Mouse (Mus musculus): ENCODE measurements around the gene Phospho1.

Gene Phospho1

DNA sequence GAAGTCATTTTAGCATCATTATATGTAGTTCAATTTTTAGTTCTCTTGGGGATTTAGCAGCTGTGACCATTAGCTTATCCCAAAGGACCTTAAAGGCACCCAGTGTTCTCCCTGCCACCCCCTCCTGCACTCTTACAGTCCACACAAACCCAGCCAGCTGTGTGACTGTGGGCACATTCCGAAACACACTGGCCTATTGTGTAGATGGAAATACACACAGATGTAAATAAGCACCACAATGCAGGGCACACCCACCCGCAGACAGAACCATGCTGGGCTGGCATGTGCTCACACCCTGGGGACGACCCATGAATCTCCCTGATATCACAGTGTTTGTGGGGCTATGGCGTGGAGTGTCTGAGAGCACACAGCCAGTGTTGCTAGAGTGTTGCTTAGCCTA, 12.1 kb upstream of the Phospho1 start:
- DNase-seq (ENCODE audit: low spot score in 2 of 2): no peak

DNA sequence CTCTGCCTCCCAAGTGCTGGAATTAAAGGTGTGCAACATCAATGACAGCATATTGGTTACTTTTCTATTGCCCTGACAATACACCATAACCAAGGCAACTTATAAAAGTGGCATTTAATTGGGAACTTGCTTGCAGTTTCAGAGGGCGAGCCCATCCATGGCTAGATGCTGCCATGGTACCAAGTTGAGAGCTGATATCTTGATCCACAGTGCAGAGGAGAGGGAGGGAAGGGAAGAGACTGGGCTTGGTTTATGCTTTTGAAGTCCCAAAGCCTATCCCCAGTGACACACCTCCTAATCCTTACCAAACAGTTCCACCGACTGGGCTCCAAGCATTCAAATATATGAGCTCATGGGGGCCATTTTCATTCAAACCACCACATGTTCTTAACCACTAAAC, 10.2 kb upstream of the Phospho1 start:
- no peak for DNase-seq (ENCODE audit: low spot score in 2 of 2)

DNA sequence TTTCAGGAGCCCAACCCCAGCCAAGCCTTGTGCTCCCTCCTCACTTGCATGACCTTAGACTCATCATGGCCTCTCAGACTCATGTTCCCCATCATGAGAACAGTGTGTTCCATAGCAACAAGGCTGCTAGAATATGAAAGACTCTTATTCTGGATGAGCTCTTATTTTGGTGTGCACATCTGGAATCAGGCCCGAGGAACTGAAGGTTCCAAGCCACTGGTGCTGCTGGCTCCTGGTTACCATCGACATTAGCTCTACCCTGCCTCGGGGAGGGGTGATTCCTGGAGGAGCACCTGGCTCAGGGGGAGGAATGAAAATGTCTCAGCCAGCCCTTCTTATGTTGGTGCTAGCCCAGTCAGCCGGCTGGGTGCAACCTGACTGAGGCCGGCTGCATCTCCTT, 9.4 kb upstream of the Phospho1 start:
- no peak for DNase-seq (ENCODE audit: low spot score in 2 of 2)

DNA sequence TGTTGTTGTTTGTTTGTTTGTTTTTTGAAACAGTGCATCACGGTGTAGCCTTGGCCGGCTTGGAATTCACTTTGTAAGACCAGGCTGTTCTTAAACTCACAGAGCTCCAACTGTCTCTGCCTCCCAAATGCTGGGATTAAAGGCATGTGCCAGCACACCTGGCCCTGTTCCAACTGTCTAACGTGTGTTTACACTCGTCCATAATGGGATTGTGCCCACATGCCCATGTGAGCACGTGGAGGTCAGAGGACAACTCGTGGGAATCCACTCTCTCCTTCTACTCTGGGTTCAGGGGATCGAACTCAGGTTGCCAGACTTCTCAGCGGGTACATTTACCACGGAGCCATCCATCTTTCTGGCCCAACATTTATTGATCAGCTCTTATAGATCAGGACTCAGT, 8.9 kb upstream of the Phospho1 start:
- no peak for DNase-seq (ENCODE audit: low spot score in 2 of 2)

DNA sequence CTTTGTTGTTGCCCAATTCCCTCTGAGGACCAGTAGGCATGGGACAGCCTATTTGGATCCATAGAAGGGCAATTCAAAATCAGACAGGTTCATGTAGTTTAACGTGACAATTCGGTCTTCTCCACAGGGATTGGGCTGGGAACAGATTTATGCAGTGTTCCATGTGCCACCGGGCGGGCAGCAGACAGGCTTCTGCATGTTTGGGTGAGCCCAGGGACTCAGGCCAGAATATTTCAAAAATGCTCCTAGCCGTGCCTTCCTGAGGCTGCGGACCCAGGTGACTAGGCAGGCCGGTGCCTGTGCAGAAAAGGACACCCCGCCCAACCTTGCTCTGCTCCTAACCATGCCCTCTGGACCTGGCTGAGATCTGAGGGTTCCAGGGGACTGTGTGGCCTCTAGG, 5.2 kb upstream of the Phospho1 start:
- DNase-seq (ENCODE audit: low spot score in 2 of 2): no peak

DNA sequence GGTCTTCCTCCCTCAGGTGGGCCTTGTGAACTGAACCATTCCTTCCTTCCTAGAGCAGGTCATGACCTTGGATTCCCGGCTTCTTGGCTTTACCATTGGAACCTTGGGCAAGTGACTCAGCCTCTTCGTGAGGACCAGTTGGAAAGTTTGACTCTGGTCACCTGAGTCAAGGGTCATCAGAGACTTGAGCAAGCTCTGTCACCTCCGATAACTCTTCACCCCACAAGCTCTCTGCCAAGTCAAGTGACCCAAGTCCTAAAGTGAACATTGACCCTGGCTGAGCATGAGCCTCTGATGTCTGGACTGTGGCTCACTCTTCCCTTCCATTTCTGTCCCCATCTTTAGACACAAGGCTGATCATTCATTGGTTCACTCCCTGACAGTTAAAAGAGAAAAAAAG, 2.8 kb upstream of the Phospho1 start:
- no peak for DNase-seq (ENCODE audit: low spot score in 2 of 2)

DNA sequence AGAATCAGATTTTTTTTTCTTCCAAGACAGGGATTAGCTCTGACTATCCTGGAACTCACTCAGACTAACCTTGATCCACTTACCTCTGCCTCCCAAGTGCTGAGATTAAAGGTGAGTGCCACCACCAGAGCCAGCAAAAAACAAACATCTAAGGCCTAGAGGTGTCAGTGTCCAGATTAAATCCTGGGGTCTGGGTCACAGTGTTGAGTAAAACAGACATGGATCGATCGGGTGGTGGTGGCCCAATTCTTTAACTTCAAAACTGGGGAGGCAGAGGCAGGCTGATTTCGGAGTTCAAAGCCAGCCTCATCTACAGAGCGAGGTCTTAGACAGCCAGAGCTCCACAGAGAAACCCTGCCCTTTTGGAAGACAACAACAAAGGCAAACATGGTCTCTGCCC, 1.9 kb upstream of the Phospho1 start:
- DNase-seq (ENCODE audit: low spot score in 2 of 2): no peak

DNA sequence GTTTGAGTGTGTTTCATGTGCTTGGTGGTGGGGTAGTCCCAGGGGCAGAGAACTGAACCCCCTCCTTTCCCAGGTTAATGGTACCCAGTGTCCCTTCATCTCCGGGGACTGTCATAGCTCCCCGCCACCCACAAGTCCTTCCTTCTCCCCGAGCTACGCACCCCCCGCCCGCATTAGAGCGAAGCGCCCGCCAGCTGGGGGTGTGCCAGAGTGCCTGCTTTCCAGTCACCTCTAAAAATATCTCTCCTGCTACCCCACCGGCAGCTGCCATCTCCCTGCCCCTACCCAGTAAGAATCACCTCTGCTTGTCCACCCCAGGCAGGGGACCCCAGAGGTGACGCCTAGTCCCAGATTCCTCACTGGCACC, 561 bp downstream of the Phospho1 start:
- DNase-seq (ENCODE audit: low spot score in 2 of 2): peak; percentile 72 to 85

DNA sequence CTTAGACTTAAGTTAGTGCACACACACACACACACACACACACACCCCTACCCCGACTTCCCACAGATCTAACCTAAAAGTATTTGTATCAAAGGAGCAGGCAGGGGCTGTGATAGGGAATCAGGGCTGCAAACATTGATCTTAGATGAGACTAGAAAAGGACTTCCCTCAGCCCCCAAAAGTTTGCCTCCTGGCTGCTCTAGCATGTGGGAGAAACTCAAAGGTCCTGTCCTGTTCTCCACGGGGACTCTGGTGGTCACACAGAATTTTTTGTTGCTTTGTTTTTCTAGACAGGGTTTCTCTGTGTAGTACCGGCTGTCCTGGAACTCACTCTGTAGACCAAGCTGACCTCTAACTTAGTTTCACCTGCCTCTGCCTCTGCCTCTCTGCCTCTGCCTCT, 1.3 kb downstream of the Phospho1 start:
- no peak for DNase-seq (ENCODE audit: low spot score in 2 of 2)

DNA sequence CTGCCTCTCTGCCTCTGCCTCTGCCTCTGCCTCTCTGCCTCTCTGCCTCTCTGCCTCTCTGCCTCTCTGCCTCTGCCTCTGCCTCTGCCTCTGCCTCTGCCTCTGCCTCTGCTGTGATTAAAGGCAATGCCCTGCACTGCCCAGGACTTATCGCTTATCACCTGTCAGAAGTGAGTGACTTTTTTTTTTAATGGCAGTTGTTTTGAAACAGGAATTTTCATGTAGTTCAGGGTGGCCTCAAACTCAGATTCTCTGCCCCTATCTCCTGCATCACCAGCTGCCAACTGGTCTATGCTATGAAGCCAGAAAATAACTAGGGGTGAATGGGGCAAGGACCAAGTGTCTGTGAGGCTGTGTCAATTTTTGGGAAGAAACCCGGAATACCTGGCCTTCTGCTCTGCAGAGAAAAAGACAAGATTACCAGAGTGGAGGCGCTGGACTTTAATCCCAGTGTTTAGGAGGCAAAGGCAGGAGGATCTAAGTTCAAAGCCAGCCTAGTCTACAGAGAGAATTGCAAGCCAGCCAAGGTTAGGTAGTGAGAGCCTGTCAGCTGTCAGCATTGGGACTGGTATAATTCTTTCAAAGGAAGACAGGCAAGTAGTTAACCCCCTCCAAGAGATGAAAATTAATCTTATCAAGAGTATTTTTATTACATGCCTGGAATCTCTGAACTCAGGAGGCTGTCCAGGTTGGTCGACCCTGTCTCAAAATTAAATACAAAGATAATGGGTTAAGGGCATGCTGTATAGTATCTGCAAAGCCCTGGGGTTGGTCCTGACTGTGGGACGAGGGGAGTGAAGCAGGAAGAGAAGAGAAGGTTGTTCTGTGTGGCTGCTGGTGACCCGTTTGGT, 2.2 kb downstream of the Phospho1 start:
- DNase-seq (ENCODE audit: low spot score in 2 of 2): no peak

DNA sequence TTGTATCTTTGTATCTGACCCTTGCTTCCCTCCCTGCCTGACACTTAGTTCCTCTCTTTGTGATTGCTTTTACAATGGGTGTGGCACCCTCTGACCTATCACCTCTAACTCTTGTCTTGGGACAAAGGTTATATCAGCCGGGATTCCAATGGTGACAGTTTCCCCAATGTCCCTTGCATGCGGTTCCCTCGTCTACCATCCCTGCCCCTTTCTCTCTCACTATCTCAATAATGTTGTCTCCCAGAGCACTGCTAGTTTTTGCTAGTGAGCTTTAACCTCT, 2.8 kb downstream of the Phospho1 start:
- DNase-seq (ENCODE audit: low spot score in 2 of 2): no peak

DNA sequence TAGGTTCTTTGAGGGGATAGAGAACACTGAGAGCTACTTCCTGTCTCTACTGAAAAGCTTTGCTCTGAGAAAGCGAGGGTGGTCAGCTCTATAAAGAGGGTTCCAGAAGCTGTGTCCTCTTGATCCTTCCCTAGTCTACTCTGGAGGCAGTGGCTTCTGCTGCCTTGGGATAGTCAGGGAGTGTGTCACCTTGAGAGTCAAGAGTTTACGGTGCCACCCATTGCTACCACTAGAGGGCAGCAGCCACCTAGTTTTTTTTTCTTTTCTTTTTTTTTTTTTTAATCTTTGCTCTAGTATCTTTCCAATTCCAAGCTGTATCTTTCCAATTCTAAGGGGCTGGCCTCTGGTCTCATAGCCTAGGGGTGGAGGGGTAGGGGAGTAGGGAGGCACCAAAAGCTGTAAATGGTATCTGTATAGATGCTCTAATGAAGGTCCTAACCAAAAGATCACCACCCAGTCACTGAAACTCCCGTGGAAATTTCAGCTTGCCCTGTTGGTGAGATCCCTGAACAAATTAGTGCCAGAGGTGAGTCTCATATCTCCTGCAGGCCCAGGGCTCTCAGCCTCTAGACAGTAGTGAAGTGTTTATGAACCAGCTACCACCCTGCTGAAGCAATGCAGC, 3.3 kb downstream of the Phospho1 start:
- DNase-seq (ENCODE audit: low spot score in 2 of 2): peak in 1 of 2 experiments; percentile 74

DNA sequence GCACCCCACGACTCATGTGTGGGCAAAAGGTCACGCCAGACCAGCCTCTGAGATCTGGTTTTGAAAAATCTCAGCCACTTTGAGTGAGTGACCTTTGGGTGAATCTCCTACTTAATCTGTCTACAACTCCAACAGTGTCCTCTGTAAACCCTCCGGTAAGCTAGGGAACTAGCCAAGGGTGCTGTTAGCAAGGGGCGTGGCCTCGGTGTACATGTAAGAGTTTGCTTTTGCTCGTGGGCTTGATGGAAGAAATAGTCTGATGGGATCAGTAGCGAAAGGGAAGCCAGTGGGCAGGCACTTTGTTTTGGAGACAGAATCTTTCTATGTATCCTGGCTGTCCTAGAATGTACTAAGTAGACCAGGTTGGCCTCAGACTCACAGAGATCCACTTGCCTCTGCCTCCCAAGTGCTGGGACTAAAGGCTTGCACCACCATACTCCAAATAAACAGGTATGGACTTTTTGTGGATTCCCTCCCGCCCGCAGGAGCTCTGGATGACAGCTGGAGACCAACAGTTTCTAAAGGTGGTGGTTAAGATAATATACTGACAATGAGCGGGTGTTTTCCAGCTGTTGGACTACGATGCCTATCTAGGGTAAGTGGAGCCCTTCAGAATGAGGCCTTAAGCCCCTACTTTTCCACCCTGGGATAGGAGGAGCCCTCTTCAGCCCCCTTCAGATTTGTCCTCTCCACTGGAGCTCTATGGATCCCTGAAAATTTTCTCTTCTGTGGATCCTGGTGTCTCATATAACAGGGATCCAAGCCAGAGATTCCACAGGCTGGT, 4.1 kb downstream of the Phospho1 start:
- DNase-seq (ENCODE audit: low spot score in 2 of 2): no peak

DNA sequence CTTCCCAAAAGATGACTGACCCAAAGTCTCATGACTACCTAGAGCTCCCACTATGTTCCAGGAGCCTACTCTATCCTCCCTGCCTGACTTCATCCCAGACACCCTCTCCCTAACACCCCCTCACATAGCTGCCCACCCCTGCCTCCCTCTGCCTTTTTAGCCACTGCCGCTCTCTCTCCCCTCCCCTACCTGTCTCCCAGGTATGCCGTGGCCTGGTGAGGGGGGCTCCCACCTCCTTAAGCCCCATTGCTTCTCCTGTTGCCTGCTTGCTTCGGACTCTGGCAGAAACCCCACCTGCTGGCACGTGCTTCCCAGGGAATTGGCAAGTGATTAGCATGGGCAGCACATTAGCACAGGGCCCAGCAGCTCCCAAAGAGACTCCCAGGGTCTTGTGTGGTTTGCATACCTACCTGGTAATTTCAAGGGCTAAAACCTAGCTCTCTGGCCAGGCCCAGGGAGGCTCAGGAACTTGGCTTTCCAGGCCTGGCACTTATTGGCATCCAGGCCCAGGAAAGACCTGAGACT, 5.3 kb downstream of the Phospho1 start:
- no peak for DNase-seq (ENCODE audit: low spot score in 2 of 2)

DNA sequence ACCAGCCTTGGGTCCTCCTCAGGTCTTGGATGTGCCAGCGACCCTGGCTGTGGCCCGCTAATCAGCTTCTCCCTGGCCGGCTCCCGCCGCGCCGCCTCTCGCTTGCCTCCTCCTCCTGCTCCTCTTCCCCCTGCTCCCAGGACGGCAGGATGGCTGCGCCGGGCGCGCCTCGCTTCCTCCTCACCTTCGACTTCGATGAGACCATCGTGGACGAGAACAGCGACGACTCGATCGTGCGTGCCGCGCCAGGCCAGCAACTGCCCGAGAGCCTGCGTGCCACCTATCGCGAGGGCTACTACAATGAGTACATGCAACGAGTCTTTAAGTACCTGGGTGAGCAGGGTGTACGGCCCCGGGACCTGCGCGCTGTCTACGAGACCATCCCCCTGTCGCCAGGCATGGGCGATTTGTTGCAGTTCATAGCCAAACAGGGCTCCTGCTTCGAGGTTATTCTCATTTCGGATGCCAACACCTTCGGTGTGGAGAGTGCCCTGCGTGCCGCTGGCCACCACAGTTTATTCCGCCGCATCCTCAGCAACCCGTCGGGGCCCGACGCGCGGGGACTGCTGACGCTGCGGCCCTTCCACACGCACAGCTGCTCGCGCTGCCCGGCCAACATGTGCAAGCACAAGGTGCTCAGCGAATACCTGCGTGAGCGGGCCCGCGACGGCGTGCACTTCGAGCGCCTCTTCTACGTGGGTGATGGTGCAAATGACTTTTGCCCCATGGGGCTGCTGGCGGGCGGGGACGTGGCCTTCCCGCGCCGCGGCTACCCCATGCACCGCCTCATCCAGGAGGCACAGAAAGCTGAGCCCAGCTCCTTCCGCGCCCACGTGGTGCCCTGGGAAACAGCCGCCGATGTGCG, 6.3 kb downstream of the Phospho1 start:
- DNase-seq (ENCODE audit: low spot score in 2 of 2): no peak

DNA sequence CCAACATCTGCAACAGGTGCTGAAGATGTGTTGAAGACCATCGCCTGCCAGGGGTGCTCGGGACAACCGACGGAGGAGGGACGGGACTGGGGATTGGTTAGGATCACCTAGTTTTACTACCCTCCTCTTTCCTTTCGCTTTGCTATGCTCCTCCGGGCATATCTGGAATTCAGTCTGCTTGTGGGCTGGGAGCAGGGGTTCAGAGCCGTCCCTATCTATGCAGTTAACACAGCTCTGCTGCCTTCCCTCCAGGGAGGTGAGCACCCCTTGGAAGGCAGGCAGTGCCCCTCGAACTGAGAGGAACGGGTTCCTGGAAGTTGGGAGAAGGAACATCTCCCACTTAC, 6.9 kb downstream of the Phospho1 start:
- no peak for DNase-seq (ENCODE audit: low spot score in 2 of 2)

DNA sequence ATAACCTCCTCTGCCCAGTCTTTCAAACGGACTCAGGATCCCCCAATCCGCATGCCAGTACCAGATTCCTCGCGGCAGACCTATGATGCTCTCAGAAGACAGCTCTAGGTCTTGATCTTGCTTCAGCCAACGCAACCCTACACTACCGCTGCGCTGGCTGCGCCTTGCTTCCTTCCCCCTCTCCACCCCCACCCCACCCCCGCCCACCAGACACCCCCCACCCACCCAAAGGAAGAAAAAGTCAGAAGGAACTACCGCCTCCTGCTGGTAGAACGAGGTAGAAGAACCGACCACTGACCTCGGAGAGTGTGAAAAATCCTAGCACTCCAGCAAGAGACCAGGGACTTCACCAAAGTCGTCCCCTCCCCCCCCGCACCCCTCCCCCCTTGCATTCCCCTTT, 7.3 kb downstream of the Phospho1 start:
- DNase-seq (ENCODE audit: low spot score in 2 of 2): no peak

DNA sequence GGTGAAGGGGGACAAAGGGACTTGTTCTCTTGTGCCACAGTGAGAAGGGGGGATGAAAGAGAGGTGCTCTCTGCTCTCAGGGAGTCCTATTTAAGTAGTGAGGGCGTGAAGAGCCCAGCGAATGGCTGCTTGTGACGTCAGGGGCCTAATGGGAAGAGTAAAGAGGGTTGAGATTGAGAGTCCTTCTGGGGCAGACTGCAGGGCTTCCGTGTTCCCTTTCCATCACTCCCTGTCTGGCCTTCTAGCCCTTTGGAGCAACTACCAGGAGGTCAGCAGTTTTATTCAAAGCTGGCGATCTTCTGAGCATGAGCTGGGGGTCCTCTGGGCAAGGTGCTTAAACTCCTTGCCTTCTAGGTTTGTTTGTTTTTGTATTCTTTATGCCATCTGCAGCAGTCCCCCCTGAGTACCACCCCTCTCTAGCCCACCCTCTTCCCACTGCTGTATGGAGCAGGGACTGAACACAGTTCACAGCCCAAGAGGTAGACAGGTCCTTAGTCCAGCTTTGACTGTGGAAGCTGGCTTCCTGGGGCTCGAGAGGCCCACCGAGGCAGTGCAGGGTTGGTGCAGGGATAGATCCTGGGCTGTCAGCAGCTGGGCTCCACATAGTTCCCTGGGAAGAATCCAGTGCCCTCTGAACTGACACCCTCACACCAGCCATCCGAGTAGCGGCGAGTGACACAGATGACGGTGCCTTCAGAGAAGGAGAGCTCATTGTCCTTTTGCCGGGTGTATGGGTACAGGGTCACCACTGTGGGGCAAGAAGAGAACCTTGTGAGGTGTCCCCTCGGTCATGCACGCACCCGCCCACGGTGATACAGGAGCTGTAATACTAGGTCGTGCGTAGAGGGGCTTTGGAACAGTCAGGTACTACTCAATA, 8.1 kb downstream of the Phospho1 start:
- no peak for DNase-seq (ENCODE audit: low spot score in 2 of 2)

DNA sequence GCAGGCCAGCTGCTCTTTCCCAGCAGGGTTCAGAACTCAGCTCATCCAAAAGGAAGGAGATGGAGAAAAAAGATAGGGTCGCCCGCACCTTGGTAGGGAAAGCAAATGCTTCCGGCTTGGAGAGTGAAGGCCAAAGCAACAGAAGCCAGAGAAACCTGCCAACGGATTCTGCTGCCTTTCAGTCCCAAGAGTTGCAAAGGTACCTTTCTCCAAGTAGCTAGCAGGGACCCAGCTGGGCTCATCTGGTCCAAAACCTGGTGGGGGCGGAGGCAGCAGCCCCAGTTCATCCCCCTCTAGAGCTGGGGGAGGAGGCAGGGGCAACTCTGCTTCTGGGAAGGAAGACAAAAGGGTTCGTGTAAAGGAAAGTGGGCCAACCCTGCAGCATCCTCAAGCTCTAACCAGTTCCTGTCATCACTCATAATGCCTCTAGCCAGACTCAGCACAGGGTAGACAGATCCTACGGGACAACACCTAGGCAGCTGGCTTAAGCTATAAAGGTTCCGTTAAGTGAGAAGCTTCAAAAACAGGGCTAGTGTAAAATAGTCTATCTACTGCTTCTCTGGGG, 8.8 kb downstream of the Phospho1 start:
- no peak for DNase-seq (ENCODE audit: low spot score in 2 of 2)

DNA sequence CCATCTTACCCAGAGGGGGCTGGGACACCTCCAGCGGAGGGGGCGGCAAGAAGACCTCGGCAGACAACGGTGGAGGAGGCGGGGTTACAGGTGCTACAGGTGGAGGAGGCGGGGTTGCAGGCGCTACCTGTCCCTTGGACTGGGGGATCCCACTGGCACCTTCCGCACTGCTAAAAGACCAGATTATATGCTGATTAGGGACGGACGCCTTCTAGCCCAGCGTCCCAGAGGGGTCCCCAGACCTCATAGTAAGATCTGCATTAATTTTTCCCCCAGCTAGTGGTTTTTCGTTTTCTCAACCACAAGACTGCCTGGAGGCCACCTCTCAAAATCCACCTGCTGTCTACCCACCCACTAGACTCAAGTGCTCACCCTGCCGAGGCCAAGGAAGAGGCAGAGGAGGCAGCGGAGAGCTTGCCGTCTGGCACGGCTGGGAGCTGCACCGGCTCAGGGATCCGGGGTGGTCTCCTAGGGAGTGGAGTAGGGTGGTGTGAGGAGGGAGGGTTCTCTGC, 9.4 kb downstream of the Phospho1 start:
- DNase-seq (ENCODE audit: low spot score in 2 of 2): no peak
